Mouse (Mus musculus): ENCODE data around the gene Zdhhc23. TPM values are rescaled to one million over a fixed set of nuclear protein-coding genes. Genes with fewer than 3 reads are reported as not detected.

Gene Zdhhc23
- 0.62 and 0.70 TPM in 2 replicates for polyA plus RNA-seq (2015; fragmentation: Nextera tagmentation; extraction: Ambion mirVana)

- no peak within 1 kb of the TSS for H3K27ac ChIP-seq
- ATAC-seq (ENCODE audit: low FRiP score, low read depth): peak; percentile 77
These were observed at the start of gene Zdhhc23 for GRCm38 (mm10) chr16:43979328-43980109. Gene Zdhhc23, minus strand, starts transcription at chr16:43979791.

DNA sequence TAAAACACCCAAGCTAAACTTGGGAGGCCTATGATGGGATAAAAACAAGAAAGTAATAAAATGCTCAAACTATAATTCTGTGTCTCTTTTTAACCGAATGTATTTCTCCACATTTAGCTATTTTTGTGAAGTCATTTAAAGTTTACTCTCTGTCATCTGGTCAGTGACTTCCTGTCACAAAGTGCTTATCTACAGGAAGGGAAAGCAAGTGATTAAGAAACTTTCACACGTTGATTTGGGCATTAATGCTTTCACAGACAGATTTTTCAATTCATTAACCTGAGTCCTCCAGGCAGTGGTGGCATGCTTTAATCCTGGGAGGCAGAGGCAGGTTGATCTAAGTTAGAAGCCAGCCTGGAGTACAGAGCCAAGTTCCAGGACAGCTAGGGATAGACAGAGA, 49.7 kb upstream of the Zdhhc23 start:
- no peak for ATAC-seq (ENCODE audit: low FRiP score, low read depth)
- Histone ChIP-seq H3K27me3 (no peaks in the 10 kb centered on the region), H3K9ac (no peak overlapping the region), H3K4me3 (no peak overlapping the region), H3K4me1 (peaks cover 7% of the 10 kb centered on the region), H3K4me2 (replicated peaks) (no peak overlapping the region), H3K36me3 (no peaks in the 10 kb centered on the region), H3K9me3 (no peaks in the 10 kb centered on the region), H3K27ac (no peak overlapping the region)
- 54% methylated on average over 2 of the region's 2 CpGs for WGBS

More at GRCm38 (mm10) chr16:43979328-43980109, at the start of gene Zdhhc23:
- under 1% methylated on average over 67 of the region's 103 CpGs for WGBS
- peak within 1 kb of the TSS; percentile 73 for H3K4me3 ChIP-seq
- H3K9me3 ChIP-seq: no peaks in the 10 kb centered on the region
- H3K4me2 ChIP-seq (replicated peaks): peak within 1 kb of the TSS; percentile 100
- H3K9ac ChIP-seq: peak within 1 kb of the TSS; percentile 62
- peaks cover 7% of the 10 kb centered on the region; the same call in 1 of the 2 replicates for H3K4me1 ChIP-seq
- H3K36me3 ChIP-seq: no peaks in the 10 kb centered on the region
- H3K27me3 ChIP-seq: peaks cover 25% of the 10 kb centered on the region

DNA sequence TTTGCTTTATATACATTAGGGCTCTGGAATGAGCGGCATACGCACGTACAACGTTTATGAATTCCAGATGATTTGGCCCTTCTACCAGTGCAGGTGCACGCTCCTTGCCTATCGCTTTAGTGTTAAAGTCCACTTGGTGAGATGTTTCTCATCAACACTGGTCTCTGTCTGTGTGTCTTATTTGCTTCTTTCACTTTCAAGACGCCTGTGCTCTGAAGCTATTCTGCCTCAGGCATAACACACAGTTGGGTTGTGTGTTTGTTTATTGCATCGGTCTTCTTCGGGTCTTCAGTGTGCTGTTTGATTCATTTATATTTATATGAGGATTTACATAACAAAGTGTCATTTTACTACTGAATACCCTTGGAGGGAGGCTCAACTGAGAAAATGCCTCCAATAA, 47.2 kb upstream of the Zdhhc23 start:
- Histone ChIP-seq H3K4me2 (replicated peaks) (peak overlapping the region; percentile 9; the same call in 1 of the 2 replicates), H3K9me3 (no peaks in the 10 kb centered on the region), H3K27me3 (no peaks in the 10 kb centered on the region), H3K4me1 (peaks cover 7% of the 10 kb centered on the region), H3K27ac (no peak overlapping the region), H3K36me3 (no peaks in the 10 kb centered on the region), H3K4me3 (no peak overlapping the region), H3K9ac (no peak overlapping the region)
- WGBS: 64% methylated on average over 9 of the region's 9 CpGs
- ATAC-seq (ENCODE audit: low FRiP score, low read depth): no peak

DNA sequence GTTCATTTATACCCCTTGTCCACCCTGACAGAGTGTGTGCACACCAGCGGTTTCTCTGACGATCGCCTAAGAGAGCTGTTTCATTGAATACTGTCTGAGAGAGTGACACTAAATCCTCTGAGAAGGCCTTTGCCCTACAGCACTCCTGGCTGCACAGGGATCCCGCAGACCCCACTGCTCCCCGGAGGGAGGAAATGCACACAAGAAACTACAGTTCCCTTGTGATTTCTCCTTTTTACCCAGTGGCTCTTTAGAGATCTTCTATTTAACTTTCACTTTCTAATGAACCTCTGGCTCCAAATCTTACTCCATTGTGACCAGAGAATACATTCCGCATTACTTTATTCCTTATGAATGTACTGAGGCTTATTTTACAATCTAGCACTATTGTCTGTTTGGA, 46.6 kb upstream of the Zdhhc23 start:
- no peak overlapping the region for H3K27ac ChIP-seq
- ATAC-seq (ENCODE audit: low FRiP score, low read depth): no peak
- WGBS: 58% methylated on average over 6 of the region's 6 CpGs
- 0 out of 2 replicates have a peak overlapping the region, but pooled peaks have one; percentile 9 for H3K4me2 ChIP-seq (replicated peaks)
- H3K4me1 ChIP-seq: peaks cover 7% of the 10 kb centered on the region
- no peaks in the 10 kb centered on the region for H3K36me3 ChIP-seq
- H3K27me3 ChIP-seq: no peaks in the 10 kb centered on the region
- H3K9ac ChIP-seq: no peak overlapping the region
- no peaks in the 10 kb centered on the region for H3K9me3 ChIP-seq
- H3K4me3 ChIP-seq: no peak overlapping the region

GRCm38 (mm10) chr16:44018986-44019548, 39.5 kb upstream of the Zdhhc23 start:
- Histone ChIP-seq H3K9me3 (no peaks in the 10 kb centered on the region), H3K27me3 (no peaks in the 10 kb centered on the region), H3K4me2 (replicated peaks) (no peak overlapping the region), H3K36me3 (no peaks in the 10 kb centered on the region), H3K4me3 (no peak overlapping the region), H3K4me1 (no peaks in the 10 kb centered on the region), H3K9ac (no peak overlapping the region), H3K27ac (no peak overlapping the region)
- WGBS: 82% methylated on average over 2 of the region's 2 CpGs
- ATAC-seq (ENCODE audit: low FRiP score, low read depth): no peak

GRCm38 (mm10) chr16:44018372-44018771, 38.8 kb upstream of the Zdhhc23 start:
- Histone ChIP-seq H3K27ac (no peak overlapping the region), H3K27me3 (no peaks in the 10 kb centered on the region), H3K9ac (no peak overlapping the region), H3K36me3 (no peaks in the 10 kb centered on the region), H3K4me2 (replicated peaks) (no peak overlapping the region), H3K4me3 (no peak overlapping the region), H3K4me1 (no peaks in the 10 kb centered on the region), H3K9me3 (no peaks in the 10 kb centered on the region)
- no peak for ATAC-seq (ENCODE audit: low FRiP score, low read depth)
- whole genome bisulfite sequencing: 53% methylated on average over 7 of the region's 7 CpGs

GRCm38 (mm10) chr16:44017707-44018106, 38.1 kb upstream of the Zdhhc23 start:
- Histone ChIP-seq H3K4me3 (no peak overlapping the region), H3K9ac (no peak overlapping the region), H3K4me2 (replicated peaks) (no peak overlapping the region), H3K9me3 (no peaks in the 10 kb centered on the region), H3K27me3 (no peaks in the 10 kb centered on the region), H3K36me3 (no peaks in the 10 kb centered on the region), H3K27ac (no peak overlapping the region), H3K4me1 (no peaks in the 10 kb centered on the region)
- ATAC-seq (ENCODE audit: low FRiP score, low read depth): no peak
- 84% methylated on average over 4 of the region's 4 CpGs for WGBS

DNA sequence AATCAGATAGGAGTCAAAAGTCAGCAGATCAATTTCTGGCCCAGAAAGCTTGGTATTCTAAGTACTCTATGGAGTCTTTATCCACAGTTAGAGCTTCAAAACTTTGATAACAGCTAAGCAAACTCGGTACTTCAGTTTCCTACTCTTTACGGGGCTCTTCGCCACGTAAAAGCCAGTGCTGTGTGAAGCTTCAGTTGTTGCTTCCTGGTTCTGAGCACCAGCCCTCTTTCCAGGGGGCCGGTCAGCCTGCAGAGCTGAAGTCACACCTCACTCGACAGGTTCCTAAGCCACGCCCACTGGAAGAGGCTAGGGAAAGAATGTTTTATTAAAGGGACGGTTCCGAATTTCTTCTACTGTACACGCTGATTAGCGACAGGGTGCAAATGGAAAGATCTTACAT, 36.6 kb upstream of the Zdhhc23 start:
- 6% methylated on average over 11 of the region's 11 CpGs for WGBS
- Histone ChIP-seq H3K4me3 (peak overlapping the region; percentile 32), H3K4me2 (replicated peaks) (peak overlapping the region; percentile 59), H3K36me3 (no peaks in the 10 kb centered on the region), H3K27me3 (no peaks in the 10 kb centered on the region), H3K27ac (no peak overlapping the region), H3K9ac (peak overlapping the region; percentile 48), H3K4me1 (no peaks in the 10 kb centered on the region), H3K9me3 (no peaks in the 10 kb centered on the region)
- no peak; the same call in 1 of the 2 replicates for ATAC-seq (ENCODE audit: low FRiP score, low read depth)

DNA sequence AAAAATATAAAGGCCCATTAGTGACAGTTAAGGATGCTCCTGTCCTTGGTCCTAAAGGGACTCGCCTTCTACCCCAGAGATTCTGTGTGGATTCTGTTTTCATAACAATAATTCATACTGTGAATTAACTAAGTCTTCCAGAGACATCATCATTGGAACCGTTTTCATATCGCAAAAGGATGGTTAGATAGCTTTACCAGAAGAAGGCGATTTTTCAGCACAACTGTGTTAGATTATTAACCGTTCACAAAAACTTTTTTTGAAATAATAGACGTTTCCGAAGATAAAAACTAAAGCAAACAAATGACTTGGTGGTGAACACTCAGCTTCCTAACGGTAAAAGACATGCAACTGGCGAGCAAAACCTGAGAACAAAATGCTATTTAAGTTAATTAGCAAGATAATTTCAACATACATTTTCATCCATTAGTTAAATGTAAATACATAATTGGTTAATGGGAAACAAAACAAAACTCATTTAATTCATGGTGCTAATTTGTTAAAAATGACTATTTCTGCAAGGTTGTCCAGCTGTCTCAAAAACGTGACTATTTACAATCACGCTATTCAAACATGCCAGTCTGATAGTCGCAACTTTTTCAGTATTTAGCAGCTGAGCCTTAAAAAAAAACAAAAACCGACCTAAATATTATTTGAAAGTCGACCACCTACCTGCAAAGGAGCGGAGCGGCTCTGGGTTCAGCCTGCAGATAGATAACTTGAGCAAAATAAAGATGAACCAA, 36.0 kb upstream of the Zdhhc23 start:
- no peak for ATAC-seq (ENCODE audit: low FRiP score, low read depth)
- H3K4me3 ChIP-seq: peak overlapping the region; percentile 32
- 62% methylated on average over 16 of the region's 16 CpGs for WGBS
- no peaks in the 10 kb centered on the region for H3K36me3 ChIP-seq
- H3K27ac ChIP-seq: no peak overlapping the region
- H3K9ac ChIP-seq: peak overlapping the region; percentile 48
- H3K4me1 ChIP-seq: no peaks in the 10 kb centered on the region
- no peaks in the 10 kb centered on the region for H3K27me3 ChIP-seq
- H3K9me3 ChIP-seq: no peaks in the 10 kb centered on the region
- peak overlapping the region; percentile 59 for H3K4me2 ChIP-seq (replicated peaks)

- H3K4me1 ChIP-seq: no peaks in the 10 kb centered on the region
- H3K9me3 ChIP-seq: no peaks in the 10 kb centered on the region
- no peak overlapping the region for H3K4me3 ChIP-seq
- no peak overlapping the region for H3K27ac ChIP-seq
- no peaks in the 10 kb centered on the region for H3K27me3 ChIP-seq
- ATAC-seq (ENCODE audit: low FRiP score, low read depth): 0 out of 2 replicates have a peak, but pooled peaks have one; percentile 24
- no peak overlapping the region for H3K4me2 ChIP-seq (replicated peaks)
- H3K9ac ChIP-seq: no peak overlapping the region
- H3K36me3 ChIP-seq: no peaks in the 10 kb centered on the region
- WGBS: 60% methylated on average over 5 of the region's 5 CpGs
These were observed 31.4 kb upstream of the Zdhhc23 start for GRCm38 (mm10) chr16:44011010-44011409.

GRCm38 (mm10) chr16:44002086-44002485, 22.5 kb upstream of the Zdhhc23 start:
- Histone ChIP-seq H3K4me2 (replicated peaks) (no peak overlapping the region), H3K9me3 (no peaks in the 10 kb centered on the region), H3K27ac (no peak overlapping the region), H3K4me1 (no peaks in the 10 kb centered on the region), H3K27me3 (no peaks in the 10 kb centered on the region), H3K4me3 (no peak overlapping the region), H3K9ac (no peak overlapping the region), H3K36me3 (no peaks in the 10 kb centered on the region)
- WGBS: 64% methylated on average over 5 of the region's 5 CpGs
- ATAC-seq (ENCODE audit: low FRiP score, low read depth): no peak

DNA sequence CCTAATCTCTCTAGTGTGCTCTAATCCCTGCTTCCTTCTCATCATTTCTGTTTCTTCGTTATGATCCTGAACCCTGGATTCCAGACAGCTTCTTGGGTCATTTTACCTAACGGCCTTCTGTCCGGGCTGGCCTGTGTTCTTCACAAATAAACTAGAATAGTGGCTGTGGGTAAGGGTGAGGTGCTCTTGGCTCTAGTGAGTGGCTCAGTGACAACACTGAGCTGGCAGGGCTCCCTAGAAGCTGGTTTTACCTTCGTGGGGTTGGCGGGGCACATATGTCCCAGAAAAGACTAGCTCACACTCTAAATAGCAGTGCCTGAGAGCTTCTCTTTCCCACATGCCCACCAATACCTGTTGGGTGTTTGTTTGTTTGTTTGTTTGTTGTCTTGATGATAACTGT, 19.9 kb upstream of the Zdhhc23 start:
- no peaks in the 10 kb centered on the region for H3K4me1 ChIP-seq
- H3K4me2 ChIP-seq (replicated peaks): no peak overlapping the region
- no peaks in the 10 kb centered on the region for H3K27me3 ChIP-seq
- H3K9ac ChIP-seq: no peak overlapping the region
- no peak for ATAC-seq (ENCODE audit: low FRiP score, low read depth)
- WGBS: 69% methylated on average over 5 of the region's 5 CpGs
- no peaks in the 10 kb centered on the region for H3K9me3 ChIP-seq
- no peak overlapping the region for H3K27ac ChIP-seq
- H3K36me3 ChIP-seq: no peaks in the 10 kb centered on the region
- no peak overlapping the region for H3K4me3 ChIP-seq

Measured in limb, embryonic 13.5 days (tissue).